Mouse (Mus musculus) gastrocnemius, postnatal 14 days (tissue): ENCODE measurements around the gene Slc34a3. TPM values are rescaled to one million over a fixed set of nuclear protein-coding genes. Genes with fewer than 3 reads are reported as not detected.

Source experiments
- DNase-seq: peaks from one replicate; pipeline ENCODE4 v3.0.0; 2021; ENCODE audit warnings: mixed read lengths
- intact Hi-C: fragments of 180-260 bp; cut with DNase I; formaldehyde crosslinking; loops from one replicate; pipeline ENCODE4 v1.15.1; 2025; ENCODE audit warnings: low total_unique reads
- total RNA-seq, 2 experiments: library from RNA; stranded (reverse); gene quantifications; 2 replicates each; pipeline ENCODE4 v1.2.3; 2021

Gene Slc34a3
- total RNA-seq, 2 experiments from 2014 or later = not detected

DNA sequence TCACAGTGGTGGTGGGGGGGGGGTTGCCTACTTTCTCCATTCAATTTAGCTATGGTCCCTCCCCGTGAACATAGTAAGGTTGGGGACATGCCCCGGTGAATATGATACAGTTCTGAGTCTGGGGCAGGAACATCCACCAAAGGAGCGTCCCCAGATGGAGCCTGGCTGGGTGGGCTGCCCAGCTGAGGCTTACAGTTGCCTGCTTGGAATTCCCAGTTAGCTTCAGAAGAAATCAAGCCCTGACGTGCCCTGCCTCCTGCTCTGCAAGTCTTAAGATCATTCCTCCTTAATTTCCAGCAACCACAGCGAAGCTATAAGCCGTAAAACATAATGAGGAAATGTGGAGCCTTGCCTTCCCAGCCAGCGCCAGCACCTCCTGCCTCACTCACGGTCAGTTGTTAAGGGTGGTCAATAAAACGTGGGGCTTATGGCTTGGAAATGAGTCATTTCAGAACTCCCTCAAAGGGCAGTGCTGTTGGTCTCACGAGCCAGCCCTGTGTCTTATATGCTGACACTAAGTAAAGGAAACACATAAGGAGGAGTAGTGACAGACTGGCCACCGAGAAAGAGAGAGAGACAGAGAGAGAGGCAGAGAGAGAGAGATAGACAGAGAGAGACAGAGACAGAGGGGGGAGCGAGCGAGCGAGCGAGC is 54.5 kb downstream of the Slc34a3 start:
- intact Hi-C loops = loop anchor here (5.0 kb wide), 1 partner anchor 52 kb away; no protein-coding TSS in a partner anchor

More for the DNA sequence above, 54.5 kb downstream of the Slc34a3 start:
- no peak for DNase-seq

Other genes starting within 250 kb of the Slc34a3 start
- gene Nsmf, start 180.0 kb downstream of the Slc34a3 start, total RNA-seq = 10 to 100 TPM; 16.7 to 19.5 TPM
- gene Entpd8, start 154.1 kb downstream of the Slc34a3 start, total RNA-seq = not detected
- not detected for gene Noxa1, start 139.2 kb downstream of the Slc34a3 start, total RNA-seq
- 10 to 100 TPM; 11.3 to 13.6 TPM for gene Nrarp, start 53.6 kb downstream of the Slc34a3 start, total RNA-seq
- 1 to 10 TPM; 1.9 TPM for gene Tor4a, start 37.5 kb downstream of the Slc34a3 start, total RNA-seq
- gene Nelfb, start 22.9 kb downstream of the Slc34a3 start, total RNA-seq = 10 to 100 TPM; 24.1 to 26.1 TPM
- gene Stpg3, start 19.7 kb downstream of the Slc34a3 start, total RNA-seq = not detected
- gene Fam166a, start 15.6 kb downstream of the Slc34a3 start, total RNA-seq = not detected
- gene Tubb4b, start 9.7 kb downstream of the Slc34a3 start, total RNA-seq = 100 to 1,000 TPM; 291 to 431 TPM
- gene Rnf224, start 2.4 kb upstream of the Slc34a3 start, total RNA-seq = not detected
- gene Rnf208, start 7.9 kb upstream of the Slc34a3 start, total RNA-seq = 1 to 10 TPM in 1 of 2 experiments, under 1 TPM in 1; 0.66 to 1.4 TPM
- not detected for gene Cysrt1, start 8.1 kb upstream of the Slc34a3 start, total RNA-seq
- 1 to 10 TPM in 1 of 2 experiments, not detected in 1; 1.5 TPM for gene AL732309.1, start 12.5 kb upstream of the Slc34a3 start, total RNA-seq
- 10 to 100 TPM; 13.5 to 13.6 TPM for gene Tmem203, start 21.1 kb upstream of the Slc34a3 start, total RNA-seq
- gene Tprn, start 28.3 kb upstream of the Slc34a3 start, total RNA-seq = 1 to 10 TPM; 2.8 to 5.0 TPM
- 10 to 100 TPM; 28.9 to 34.2 TPM for gene Ssna1, start 38.1 kb upstream of the Slc34a3 start, total RNA-seq
- gene Anapc2, start 38.1 kb upstream of the Slc34a3 start, total RNA-seq = 10 to 100 TPM; 29.7 to 31.0 TPM
- not detected for gene Tmem210, start 53.8 kb upstream of the Slc34a3 start, total RNA-seq
- gene Lrrc26, start 55.6 kb upstream of the Slc34a3 start, total RNA-seq = not detected
- gene Grin1, start 84.8 kb upstream of the Slc34a3 start, total RNA-seq = under 1 TPM in 1 of 2 experiments, not detected in 1; 0.22 TPM
- 10 to 100 TPM; 16.7 to 17.0 TPM for gene Man1b1, start 98.0 kb upstream of the Slc34a3 start, total RNA-seq
- 1 to 10 TPM; 6.0 to 6.6 TPM for gene Dpp7, start 122.0 kb upstream of the Slc34a3 start, total RNA-seq
- gene Uap1l1, start 131.3 kb upstream of the Slc34a3 start, total RNA-seq = 1 to 10 TPM; 5.2 to 5.8 TPM
- gene Sapcd2, start 138.0 kb upstream of the Slc34a3 start, total RNA-seq = 1 to 10 TPM; 1.2 to 1.6 TPM
- gene Entpd2, start 161.5 kb upstream of the Slc34a3 start, total RNA-seq = 10 to 100 TPM; 19.0 to 25.2 TPM
- gene Npdc1, start 165.0 kb upstream of the Slc34a3 start, total RNA-seq = 10 to 100 TPM; 24.0 to 28.1 TPM
- not detected for gene Fut7, start 188.9 kb upstream of the Slc34a3 start, total RNA-seq
- gene Abca2, start 194.3 kb upstream of the Slc34a3 start, total RNA-seq = 10 to 100 TPM in 1 of 2 experiments, 1 to 10 TPM in 1; 9.2 to 11.6 TPM
- gene Clic3, start 222.5 kb upstream of the Slc34a3 start, total RNA-seq = not detected
- gene Paxx, start 226.7 kb upstream of the Slc34a3 start, total RNA-seq = 10 to 100 TPM; 15.7 to 18.9 TPM
- 1 to 10 TPM; 1.3 to 1.4 TPM for gene Ptgds, start 235.7 kb upstream of the Slc34a3 start, total RNA-seq